Mouse (Mus musculus): ENCODE data around the gene Dennd2d. TPM values are rescaled to one million over a fixed set of nuclear protein-coding genes. Genes with fewer than 3 reads are reported as not detected.

The Dennd2d gene
- total RNA-seq (2012; rRNA removed), result 0.37 and 0.67 TPM in 2 replicates

DNA sequence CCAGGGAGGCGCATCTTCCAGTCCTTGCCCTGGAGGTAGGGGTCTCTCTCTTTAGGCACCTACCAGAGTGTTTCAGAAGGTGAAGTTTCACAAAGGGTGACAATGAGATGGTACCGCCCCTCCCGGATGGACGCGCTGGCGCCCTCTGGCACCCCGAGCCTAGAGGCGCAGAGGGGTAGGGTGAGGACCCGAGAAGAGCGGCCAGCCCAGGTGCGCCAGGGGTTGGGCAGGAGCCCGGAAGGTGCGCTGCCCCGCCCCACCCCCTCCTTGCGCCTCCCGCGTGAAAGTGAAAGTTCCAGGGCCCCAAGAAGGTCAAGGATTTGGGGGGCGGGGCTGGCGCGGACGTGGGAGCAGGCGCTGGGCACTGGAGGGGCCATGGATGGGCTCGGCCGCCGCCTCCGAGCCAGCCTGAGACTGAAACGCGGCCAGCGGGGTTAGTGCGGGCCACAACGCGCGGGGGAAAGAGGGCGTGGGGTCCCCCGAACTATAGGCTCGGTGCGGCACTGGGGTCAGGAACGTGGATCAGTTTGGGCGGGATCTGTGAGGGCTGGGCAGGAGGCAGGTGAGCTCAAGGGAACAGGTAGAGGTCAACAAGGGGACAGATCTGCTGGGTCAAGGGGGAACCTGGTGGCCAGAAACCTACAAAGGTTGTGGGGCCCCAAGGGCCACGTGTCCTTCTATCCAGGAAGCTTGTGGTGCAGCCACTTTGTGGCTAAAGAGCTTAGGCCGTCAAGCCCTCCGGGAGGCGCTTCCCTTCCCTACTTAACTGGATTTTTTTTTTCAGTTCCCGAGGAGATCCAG lies at the start of gene Dennd2d:
Dennd2d (plus strand) TSS at position 125 of the 801 bp plus-strand sequence.
- no peaks in the 10 kb centered on the region for H3K36me3 ChIP-seq (ENCODE audit: control insufficient read depth, insufficient read depth, low read length, poor library complexity, severe bottlenecking)
- in situ Hi-C loops (cut with MboI; ENCODE audit: low sequenced_read_pairs in 2 of 2, unreplicated experiment in 2 of 2), result no loop called here
- H3K4me1 ChIP-seq (ENCODE audit: control insufficient read depth in 2 of 2, insufficient read depth in 2 of 2, low read length in 2 of 2, poor library complexity in 1 of 2), result no peaks in the 10 kb centered on the region
- no peaks in the 10 kb centered on the region for H3K9me3 ChIP-seq (ENCODE audit: control insufficient read depth, insufficient read depth, low read depth, low read length)
- TF ChIP-seq ZNF384 (IDR thresholded peaks at IDR 0.05; ENCODE audit: low read depth, low read length), result no peak
- no peak for TF ChIP-seq CHD2 (IDR thresholded peaks at IDR 0.05; ENCODE audit: low read depth, low read length)
- TF ChIP-seq MAFK (IDR thresholded peaks at IDR 0.05; ENCODE audit: insufficient read depth, low read depth, low read length), result no peak
- no peak for TF ChIP-seq ZC3H11A (IDR thresholded peaks at IDR 0.05; ENCODE audit: borderline replicate concordance, low read depth, low read length)
- no peak for TF ChIP-seq HCFC1 (IDR thresholded peaks at IDR 0.05; ENCODE audit: borderline replicate concordance, insufficient read depth, low read length)
- no peak for DNase-seq (ENCODE audit: low read depth, low spot score)
- peak within 1 kb of the TSS; percentile 65 for H3K9ac ChIP-seq (ENCODE audit: insufficient read depth, low read depth, low read length, poor library complexity, severe bottlenecking)
- no peak within 1 kb of the TSS for H3K27ac ChIP-seq (ENCODE audit: insufficient read depth, low read depth, low read length, poor library complexity, severe bottlenecking)
- H3K4me3 ChIP-seq (ENCODE audit: insufficient read depth in 1 of 2, low read depth in 1 of 2, low read length in 2 of 2, poor library complexity in 1 of 2, severe bottlenecking in 1 of 2), result peak within 1 kb of the TSS; percentile 63 to 74

DNA sequence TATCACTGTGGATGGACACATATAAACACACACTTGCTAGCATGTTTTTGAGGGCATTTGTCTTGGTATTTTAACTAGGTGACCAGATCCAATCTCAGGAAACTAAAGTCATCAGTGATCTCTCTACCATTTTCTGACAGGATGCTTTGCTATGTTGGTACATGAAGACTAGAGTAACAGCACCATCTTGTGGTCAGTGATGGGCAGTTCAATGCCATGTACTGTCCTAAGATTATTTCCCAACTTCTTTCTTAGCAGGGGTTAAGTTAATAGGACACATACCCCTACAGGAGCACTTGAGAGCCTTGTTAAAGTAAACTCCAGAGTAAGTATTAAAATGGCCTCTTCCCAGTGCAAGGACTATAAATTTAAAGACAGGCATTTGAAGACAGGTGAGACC lies 33.6 kb upstream of the Dennd2d start:
- H3K36me3 ChIP-seq (ENCODE audit: control insufficient read depth, insufficient read depth, low read length, poor library complexity, severe bottlenecking), result no peaks in the 10 kb centered on the region
- peak; percentile 49 for DNase-seq (ENCODE audit: low read depth, low spot score)
- no peaks in the 10 kb centered on the region for H3K4me1 ChIP-seq (ENCODE audit: control insufficient read depth in 2 of 2, insufficient read depth in 2 of 2, low read length in 2 of 2, poor library complexity in 1 of 2)
- H3K9ac ChIP-seq (ENCODE audit: insufficient read depth, low read depth, low read length, poor library complexity, severe bottlenecking), result no peak overlapping the region
- H3K27ac ChIP-seq (ENCODE audit: insufficient read depth, low read depth, low read length, poor library complexity, severe bottlenecking), result no peak overlapping the region
- no peaks in the 10 kb centered on the region for H3K9me3 ChIP-seq (ENCODE audit: control insufficient read depth, insufficient read depth, low read depth, low read length)
- no peak overlapping the region for H3K4me3 ChIP-seq (ENCODE audit: insufficient read depth in 1 of 2, low read depth in 1 of 2, low read length in 2 of 2, poor library complexity in 1 of 2, severe bottlenecking in 1 of 2)
- in situ Hi-C loops (cut with MboI; ENCODE audit: low sequenced_read_pairs in 2 of 2, unreplicated experiment in 2 of 2), result loop anchor here in 1 of 2 experiments (10.0 kb wide), 1 partner anchor 454 kb away; no protein-coding TSS in a partner anchor
- no peak for TF ChIP-seq CHD2 (IDR thresholded peaks at IDR 0.05; ENCODE audit: low read depth, low read length)
- peak; percentile 96 for TF ChIP-seq ZC3H11A (IDR thresholded peaks at IDR 0.05; ENCODE audit: borderline replicate concordance, low read depth, low read length)
- no peak for TF ChIP-seq ZNF384 (IDR thresholded peaks at IDR 0.05; ENCODE audit: low read depth, low read length)
- no peak for TF ChIP-seq HCFC1 (IDR thresholded peaks at IDR 0.05; ENCODE audit: borderline replicate concordance, insufficient read depth, low read length)
- TF ChIP-seq MAFK (IDR thresholded peaks at IDR 0.05; ENCODE audit: insufficient read depth, low read depth, low read length), result no peak

DNA sequence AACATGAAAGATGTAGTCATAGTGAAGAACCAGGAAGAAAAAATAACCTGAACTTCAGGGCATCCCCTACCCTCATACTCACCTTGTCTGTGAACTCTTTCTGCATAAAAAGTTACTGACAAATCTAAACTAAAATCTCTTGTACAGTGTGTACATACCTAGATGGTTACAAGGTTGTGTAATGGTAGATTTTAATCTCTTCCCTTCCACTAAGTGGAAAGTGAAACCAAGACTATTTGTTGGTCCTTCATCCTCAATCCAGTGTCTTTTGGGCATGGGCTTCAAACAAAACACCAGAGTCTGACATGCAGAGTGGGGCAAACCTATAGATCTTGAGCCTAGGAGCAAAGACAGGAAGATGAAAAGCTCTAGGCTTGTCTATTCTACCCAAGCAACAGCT lies 33.2 kb upstream of the Dennd2d start:
- H3K27ac ChIP-seq (ENCODE audit: insufficient read depth, low read depth, low read length, poor library complexity, severe bottlenecking), result no peak overlapping the region
- no peak for DNase-seq (ENCODE audit: low read depth, low spot score)
- no peaks in the 10 kb centered on the region for H3K9me3 ChIP-seq (ENCODE audit: control insufficient read depth, insufficient read depth, low read depth, low read length)
- H3K9ac ChIP-seq (ENCODE audit: insufficient read depth, low read depth, low read length, poor library complexity, severe bottlenecking), result no peak overlapping the region
- no peak overlapping the region for H3K4me3 ChIP-seq (ENCODE audit: insufficient read depth in 1 of 2, low read depth in 1 of 2, low read length in 2 of 2, poor library complexity in 1 of 2, severe bottlenecking in 1 of 2)
- TF ChIP-seq HCFC1 (IDR thresholded peaks at IDR 0.05; ENCODE audit: borderline replicate concordance, insufficient read depth, low read length) (no peak), ZC3H11A (IDR thresholded peaks at IDR 0.05; ENCODE audit: borderline replicate concordance, low read depth, low read length) (no peak), CHD2 (IDR thresholded peaks at IDR 0.05; ENCODE audit: low read depth, low read length) (no peak), ZNF384 (IDR thresholded peaks at IDR 0.05; ENCODE audit: low read depth, low read length) (no peak), MAFK (IDR thresholded peaks at IDR 0.05; ENCODE audit: insufficient read depth, low read depth, low read length) (no peak)
- in situ Hi-C loops (cut with MboI; ENCODE audit: low sequenced_read_pairs in 2 of 2, unreplicated experiment in 2 of 2), result loop anchor here in 1 of 2 experiments (10.0 kb wide), 1 partner anchor 454 kb away; no protein-coding TSS in a partner anchor
- H3K4me1 ChIP-seq (ENCODE audit: control insufficient read depth in 2 of 2, insufficient read depth in 2 of 2, low read length in 2 of 2, poor library complexity in 1 of 2), result no peaks in the 10 kb centered on the region
- H3K36me3 ChIP-seq (ENCODE audit: control insufficient read depth, insufficient read depth, low read length, poor library complexity, severe bottlenecking), result no peaks in the 10 kb centered on the region

DNA sequence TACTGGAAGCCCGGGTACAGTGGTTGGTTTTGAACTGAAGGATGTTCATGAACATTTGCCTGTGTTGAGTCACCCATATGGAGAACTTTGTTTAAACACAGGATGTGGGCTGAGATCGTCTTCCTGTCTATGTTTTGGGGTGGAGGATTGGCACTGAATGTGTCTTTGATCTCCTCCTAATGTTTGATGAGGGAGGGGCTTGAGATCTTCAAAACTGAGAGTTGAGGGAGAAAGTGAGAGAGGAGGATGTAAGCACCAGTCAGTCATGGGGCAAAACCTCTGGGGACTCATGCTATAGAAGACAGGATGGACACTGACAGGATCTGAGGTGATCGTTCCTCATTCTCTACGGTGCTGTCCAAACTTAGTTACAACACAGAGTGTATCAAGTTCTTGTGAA lies 32.6 kb upstream of the Dennd2d start:
- in situ Hi-C loops (cut with MboI; ENCODE audit: low sequenced_read_pairs in 2 of 2, unreplicated experiment in 2 of 2), result loop anchor here in 1 of 2 experiments (10.0 kb wide), 1 partner anchor 455 kb away; no protein-coding TSS in a partner anchor
- H3K9ac ChIP-seq (ENCODE audit: insufficient read depth, low read depth, low read length, poor library complexity, severe bottlenecking), result no peak overlapping the region
- DNase-seq (ENCODE audit: low read depth, low spot score), result no peak
- no peaks in the 10 kb centered on the region for H3K36me3 ChIP-seq (ENCODE audit: control insufficient read depth, insufficient read depth, low read length, poor library complexity, severe bottlenecking)
- H3K9me3 ChIP-seq (ENCODE audit: control insufficient read depth, insufficient read depth, low read depth, low read length), result no peaks in the 10 kb centered on the region
- no peak overlapping the region for H3K4me3 ChIP-seq (ENCODE audit: insufficient read depth in 1 of 2, low read depth in 1 of 2, low read length in 2 of 2, poor library complexity in 1 of 2, severe bottlenecking in 1 of 2)
- TF ChIP-seq CHD2 (IDR thresholded peaks at IDR 0.05; ENCODE audit: low read depth, low read length), result no peak
- no peak for TF ChIP-seq ZC3H11A (IDR thresholded peaks at IDR 0.05; ENCODE audit: borderline replicate concordance, low read depth, low read length)
- no peak for TF ChIP-seq MAFK (IDR thresholded peaks at IDR 0.05; ENCODE audit: insufficient read depth, low read depth, low read length)
- H3K4me1 ChIP-seq (ENCODE audit: control insufficient read depth in 2 of 2, insufficient read depth in 2 of 2, low read length in 2 of 2, poor library complexity in 1 of 2), result no peaks in the 10 kb centered on the region
- H3K27ac ChIP-seq (ENCODE audit: insufficient read depth, low read depth, low read length, poor library complexity, severe bottlenecking), result no peak overlapping the region

Measured in ES-E14 (cell line).